Comparison of ENCODE assay signal across 34 mouse cellular contexts in genomic region chr3:58608506-58608905, GRCm38 (mm10). TPM values are rescaled to one million over a fixed set of nuclear protein-coding genes. Genes with fewer than 3 reads are reported as not detected.
DNase-seq lines count a peak whose midpoint lies in the region; ATAC-seq and TF ChIP-seq lines count a peak whose summit lies in the region.
"Had no signal": no experiment of that assay in that cellular context is flagged by ENCODE, and none has a peak within 500 bp of the region (broad histone marks: within the 10 kb centered on the region; RNA-seq: fewer than 3 reads in every experiment).

No protein-coding gene starts in this region.

- WGBS in hindbrain, embryonic 10.5 days: 43% methylated on average over 4 of the region's 4 CpGs
- WGBS in hindbrain, postnatal 0 days: 16% methylated on average over 4 of the region's 4 CpGs
- 83% methylated on average over 4 of the region's 4 CpGs for WGBS in intestine, embryonic 14.5 days
- 74% methylated on average over 4 of the region's 4 CpGs for WGBS in intestine, embryonic 15.5 days

- DNase-seq in hindbrain, embryonic 10.5 days (ENCODE audit: low spot score): no peak
- no peak for DNase-seq in hindbrain, postnatal 0 days (ENCODE audit: low spot score)
- peak; percentile 18 for DNase-seq in intestine, embryonic 14.5 days (ENCODE audit: low spot score)
- peak; percentile 63 for DNase-seq in fat pad, adult 2 months (ENCODE audit: extremely low read depth, low read depth, low spot score)
- DNase-seq in mesoderm, embryonic 11.5 days (ENCODE audit: low read depth, low spot score): peak; percentile 34
- DNase-seq in ovary, postnatal 36 days (ENCODE audit: low spot score): no peak
- no peak for DNase-seq in cerebellum, adult 9-10 months
- DNase-seq: adrenal gland, adult 2 months; adrenal gland, postnatal 14 days; B cell, adult 2 months; cerebellum, adult 11 months; cerebellum, adult 2 months; cerebellum, postnatal 10 days; cerebellum, postnatal 36 days; forebrain, postnatal 0 days; gastrocnemius, adult 2 months; gastrocnemius, postnatal 14 days; heart, adult 18-20 months; heart, postnatal 10 days; heart, postnatal 4 days; kidney, adult 11 months; kidney, adult 8-10 months had no signal

- no peak for TF ChIP-seq CTCF in hindbrain, postnatal 0 days (IDR thresholded peaks at IDR 0.05; ENCODE audit: low read depth)

- ATAC-seq in hindbrain, postnatal 0 days: no peak
- no peak for ATAC-seq in intestine, embryonic 14.5 days (replicated peaks; ENCODE audit: low FRiP score, low TSS enrichment, low read depth)
- no peak for ATAC-seq in intestine, embryonic 15.5 days
- ATAC-seq: forebrain, embryonic 14.5 days; forebrain, postnatal 0 days; inflammation-experienced regulatory T-cells, adult 6 months; Patski had no signal

- no peak overlapping the region for H3K9ac ChIP-seq in hindbrain, postnatal 0 days (replicated peaks; ENCODE audit: low read length)
- no peak overlapping the region for H3K9ac ChIP-seq in intestine, embryonic 14.5 days (ENCODE audit: low read length)
- no peak overlapping the region for H3K9ac ChIP-seq in intestine, embryonic 15.5 days
- H3K9ac ChIP-seq: forebrain, postnatal 0 days; heart, embryonic 12.5 days; heart, embryonic 15.5 days; hindbrain, embryonic 15.5 days had no signal

- no peak overlapping the region for H3K4me3 ChIP-seq in hindbrain, embryonic 10.5 days
- H3K4me3 ChIP-seq in hindbrain, postnatal 0 days (ENCODE audit: low read length): no peak overlapping the region
- no peak overlapping the region for H3K4me3 ChIP-seq in intestine, embryonic 14.5 days (ENCODE audit: low read depth, low read length)
- H3K4me3 ChIP-seq in intestine, embryonic 15.5 days (replicated peaks): no peak overlapping the region
- H3K4me3 ChIP-seq: gastrocnemius, adult 2 months; heart, embryonic 12.5 days; heart, embryonic 15.5 days; hindbrain, embryonic 15.5 days had no signal

- peaks cover 8% of the 10 kb centered on the region; the same call in 1 of the 2 replicates for H3K9me3 ChIP-seq in hindbrain, embryonic 10.5 days
- H3K9me3 ChIP-seq in hindbrain, postnatal 0 days (ENCODE audit: low read length): no peaks in the 10 kb centered on the region
- H3K9me3 ChIP-seq in intestine, embryonic 14.5 days (ENCODE audit: control insufficient read depth, low read length): no peaks in the 10 kb centered on the region
- H3K9me3 ChIP-seq in intestine, embryonic 15.5 days: 0 out of 2 replicates have a peak, but pooled peaks cover 2% of the 10 kb centered on the region
- H3K9me3 ChIP-seq: G1E; heart, embryonic 15.5 days; hindbrain, embryonic 15.5 days had no signal

- no peaks in the 10 kb centered on the region for H3K36me3 ChIP-seq in hindbrain, embryonic 10.5 days
- no peaks in the 10 kb centered on the region for H3K36me3 ChIP-seq in hindbrain, postnatal 0 days (ENCODE audit: insufficient read depth, low read length)
- no peaks in the 10 kb centered on the region for H3K36me3 ChIP-seq in intestine, embryonic 14.5 days (ENCODE audit: control insufficient read depth, insufficient read depth, low read length)
- H3K36me3 ChIP-seq in intestine, embryonic 15.5 days: no peaks in the 10 kb centered on the region
- H3K36me3 ChIP-seq: G1E; heart, embryonic 12.5 days; heart, embryonic 15.5 days; hindbrain, embryonic 15.5 days had no signal

- H3K27ac ChIP-seq in hindbrain, embryonic 10.5 days: peak overlapping the region; percentile 45; the same call in 1 of the 2 replicates
- no peak overlapping the region for H3K27ac ChIP-seq in hindbrain, postnatal 0 days
- no peak overlapping the region for H3K27ac ChIP-seq in intestine, embryonic 14.5 days (ENCODE audit: low read depth)
- no peak overlapping the region for H3K27ac ChIP-seq in intestine, embryonic 15.5 days
- H3K27ac ChIP-seq: gastrocnemius, adult 2 months; heart, embryonic 15.5 days; hindbrain, embryonic 15.5 days had no signal

- H3K27me3 ChIP-seq in hindbrain, embryonic 10.5 days (ENCODE audit: insufficient read depth, poor library complexity, severe bottlenecking): no peaks in the 10 kb centered on the region
- no peaks in the 10 kb centered on the region for H3K27me3 ChIP-seq in hindbrain, postnatal 0 days (ENCODE audit: insufficient read depth, low read length)
- H3K27me3 ChIP-seq in intestine, embryonic 14.5 days (replicated peaks; ENCODE audit: control insufficient read depth, insufficient read depth, low read length): no peaks in the 10 kb centered on the region
- no peaks in the 10 kb centered on the region for H3K27me3 ChIP-seq in intestine, embryonic 15.5 days (replicated peaks)
- H3K27me3 ChIP-seq: CH12.LX; heart, embryonic 12.5 days; heart, embryonic 15.5 days; hindbrain, embryonic 15.5 days; Patski had no signal

- H3K4me1 ChIP-seq in hindbrain, embryonic 10.5 days (replicated peaks): no peaks in the 10 kb centered on the region
- no peaks in the 10 kb centered on the region for H3K4me1 ChIP-seq in hindbrain, postnatal 0 days (ENCODE audit: insufficient read depth, low read length)
- H3K4me1 ChIP-seq in intestine, embryonic 14.5 days (replicated peaks; ENCODE audit: control insufficient read depth, insufficient read depth, low read length): no peaks in the 10 kb centered on the region
- no peaks in the 10 kb centered on the region for H3K4me1 ChIP-seq in intestine, embryonic 15.5 days (replicated peaks)
- H3K4me1 ChIP-seq: heart, embryonic 12.5 days; heart, embryonic 15.5 days; hindbrain, embryonic 15.5 days had no signal

- no peak overlapping the region for H3K4me2 ChIP-seq in hindbrain, postnatal 0 days (ENCODE audit: low read depth, low read length)
- no peak overlapping the region for H3K4me2 ChIP-seq in intestine, embryonic 14.5 days (ENCODE audit: low read length)
- H3K4me2 ChIP-seq in intestine, embryonic 15.5 days (replicated peaks): no peak overlapping the region
- H3K4me2 ChIP-seq: heart, embryonic 12.5 days; heart, embryonic 15.5 days; hindbrain, embryonic 15.5 days had no signal

RNA-seq across cellular contexts. Expression of gene Erich6, which starts 28.5 kb away (rescaled TPM):
- polyA plus RNA-seq in hindbrain, embryonic 10.5 days (2016; fragmentation: Nextera tagmentation; extraction: Ambion mirVana): 0.07 TPM in 1 of 2 replicates, not detected in the other
- 0.18 TPM in 1 of 2 replicates, not detected in the other for total RNA-seq in hindbrain, postnatal 0 days (2014; rRNA removed)
- polyA plus RNA-seq in hindbrain, postnatal 0 days (2015; fragmentation: Nextera tagmentation; extraction: Ambion mirVana): 0.42 and 0.44 TPM in 2 replicates
- 0.11 TPM in 1 of 2 replicates, not detected in the other for polyA plus RNA-seq in intestine, embryonic 14.5 days (2014; fragmentation: Nextera tagmentation; extraction: Ambion mirVana)
- not detected in 2 replicates for polyA plus RNA-seq in intestine, embryonic 15.5 days (2015; fragmentation: Nextera tagmentation; extraction: Ambion mirVana)
- total RNA-seq: adrenal gland, postnatal 14 days; adrenal gland, postnatal 4 days; CH12.LX; G1E; gastrocnemius, adult 2 months; heart, adult 18-20 months had no signal
- polyA plus RNA-seq: adrenal gland, adult 2 months; embryonic facial prominence, embryonic 11.5 days; forebrain, embryonic 11.5 days; G1E; inflammation-experienced regulatory T-cells, adult 6 months had no signal

RNA-seq across cellular contexts. Expression of gene Selenot, which starts 32.1 kb away (rescaled TPM):
- 16.5 TPM in 2 replicates for polyA plus RNA-seq in hindbrain, embryonic 10.5 days (2016; fragmentation: Nextera tagmentation; extraction: Ambion mirVana)
- 186 and 211 TPM in 2 replicates for total RNA-seq in hindbrain, postnatal 0 days (2014; rRNA removed)
- 24.5 and 26.8 TPM in 2 replicates for polyA plus RNA-seq in hindbrain, postnatal 0 days (2015; fragmentation: Nextera tagmentation; extraction: Ambion mirVana)
- polyA plus RNA-seq in intestine, embryonic 14.5 days (2014; fragmentation: Nextera tagmentation; extraction: Ambion mirVana): 23.0 and 23.9 TPM in 2 replicates
- 20.6 and 20.8 TPM in 2 replicates for polyA plus RNA-seq in intestine, embryonic 15.5 days (2015; fragmentation: Nextera tagmentation; extraction: Ambion mirVana)

Comparison
In these comparisons a context has a peak if more than half of its experiments do, and no peak if none do; other contexts are left out.
1. DNase-seq: peak in intestine, embryonic 14.5 days (single experiment), fat pad, adult 2 months (single experiment) and mesoderm, embryonic 11.5 days (single experiment); none in hindbrain, embryonic 10.5 days (single experiment), hindbrain, postnatal 0 days (single experiment), ovary, postnatal 36 days (single experiment) and cerebellum, adult 9-10 months (single experiment).